Mouse (Mus musculus): ENCODE measurements around the gene Hcfc2. TPM values are rescaled to one million over a fixed set of nuclear protein-coding genes. Genes with fewer than 3 reads are reported as not detected.

Gene Hcfc2
- 82.6 TPM for polyA plus RNA-seq (2014; fragmentation: Illumina TruSeq; extraction: RNeasy Lipid Tissue Mini Kit (QIAGEN cat#74804))

DNA sequence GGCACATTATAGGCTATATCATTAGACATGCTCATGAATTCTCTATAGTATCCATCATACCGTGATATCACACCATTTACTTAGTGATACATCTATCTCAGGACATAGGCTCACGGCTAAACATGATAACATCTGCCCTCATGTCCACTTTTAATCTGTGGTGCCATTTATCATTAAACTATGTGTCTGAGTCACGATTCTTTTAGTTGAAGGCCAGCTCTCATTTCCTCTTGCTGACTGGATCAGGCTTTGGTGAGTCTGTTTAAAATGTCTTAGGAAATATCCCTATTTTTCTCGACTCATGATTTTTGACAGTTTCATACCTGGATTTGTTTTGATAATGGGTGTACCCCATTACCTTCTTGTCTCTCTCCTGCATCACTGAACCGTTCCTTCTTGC, at the start of gene Hcfc2:
Gene Hcfc2, plus strand, starts transcription at position 205 of the 400 bp plus-strand sequence.

DNA sequence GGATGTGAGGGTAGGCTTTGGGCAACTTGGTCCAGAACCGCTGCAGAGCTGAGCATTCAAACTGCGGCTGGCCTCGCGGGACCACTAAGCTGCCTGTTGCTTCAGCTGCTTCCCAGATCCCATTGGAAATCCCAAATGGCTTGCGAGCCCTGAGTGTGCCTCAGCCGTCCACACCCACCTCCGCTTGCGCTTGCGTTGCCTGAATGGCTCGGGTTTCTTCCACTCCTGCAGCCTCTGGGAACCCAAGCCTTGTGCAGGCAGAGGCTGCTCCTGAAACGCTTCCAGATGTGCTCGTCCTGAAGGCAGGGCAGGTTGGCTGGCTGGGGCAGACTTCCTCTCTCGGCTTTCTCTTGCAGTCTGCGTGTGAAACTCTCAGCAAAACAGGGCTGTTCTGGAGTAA, 5.5 kb upstream of the Hcfc2 start, which contains the start of gene Glt8d2:
Gene Glt8d2, minus strand, starts transcription at position 157 of the 400 bp plus-strand sequence.

DNA sequence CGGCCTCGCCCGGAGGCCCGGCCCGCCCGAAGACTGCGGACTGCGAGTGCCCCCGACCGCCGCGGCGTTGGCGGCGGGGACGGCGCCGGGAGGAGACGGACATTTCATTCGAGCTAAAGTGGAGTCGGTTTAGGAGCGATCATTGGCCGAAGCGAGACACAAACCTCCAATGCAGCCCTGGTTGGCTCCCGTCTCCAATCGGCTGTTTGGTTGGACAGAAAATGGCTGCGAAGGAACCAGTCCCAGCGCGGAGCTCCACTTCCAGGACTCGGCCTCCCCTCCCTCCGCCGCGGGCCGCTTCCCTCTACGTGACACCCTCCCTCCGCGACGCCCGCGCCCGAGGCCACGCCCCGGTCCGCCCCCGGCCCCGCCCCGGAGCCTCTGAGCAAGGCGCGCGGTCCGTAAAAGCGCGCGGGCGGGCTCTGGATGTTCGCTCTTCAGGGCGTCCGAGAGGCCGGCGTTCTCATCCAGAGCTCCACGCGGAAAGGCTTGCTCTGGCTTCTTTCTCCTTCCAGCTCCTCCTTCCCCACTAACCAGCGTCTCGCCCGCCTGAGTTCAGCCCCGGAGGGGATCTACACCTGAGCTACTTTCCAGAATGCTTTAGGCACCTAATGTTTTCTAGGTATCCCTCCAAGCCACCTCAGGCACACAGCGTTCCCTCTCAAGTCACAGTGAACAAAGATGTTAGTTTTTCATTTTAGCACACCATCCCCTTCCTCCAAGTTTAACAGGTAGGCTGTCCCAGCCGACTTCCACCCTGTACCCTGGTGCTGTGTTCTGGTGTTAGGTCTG, 68.1 kb downstream of the Hcfc2 start, which contains the start of gene Nfyb:
Gene Nfyb, minus strand, starts transcription at position 305 of the 792 bp plus-strand sequence.

Other genes starting within 250 kb of the Hcfc2 start
- not detected for gene Gm1553, start 203.5 kb upstream of the Hcfc2 start, polyA plus RNA-seq (2014; fragmentation: Illumina TruSeq; extraction: RNeasy Lipid Tissue Mini Kit (QIAGEN cat#74804))
- gene 1190007I07Rik, start 72.9 kb upstream of the Hcfc2 start, polyA plus RNA-seq (2014; fragmentation: Illumina TruSeq; extraction: RNeasy Lipid Tissue Mini Kit (QIAGEN cat#74804)) = 13.5 TPM
- 49.3 TPM for gene Tdg, start 66.3 kb upstream of the Hcfc2 start, polyA plus RNA-seq (2014; fragmentation: Illumina TruSeq; extraction: RNeasy Lipid Tissue Mini Kit (QIAGEN cat#74804))
- gene Glt8d2, start 5.5 kb upstream of the Hcfc2 start, polyA plus RNA-seq (2014; fragmentation: Illumina TruSeq; extraction: RNeasy Lipid Tissue Mini Kit (QIAGEN cat#74804)) = 3.5 TPM
- gene Nfyb, start 68.0 kb downstream of the Hcfc2 start, polyA plus RNA-seq (2014; fragmentation: Illumina TruSeq; extraction: RNeasy Lipid Tissue Mini Kit (QIAGEN cat#74804)) = 54.2 TPM
- gene Txnrd1, start 137.8 kb downstream of the Hcfc2 start, polyA plus RNA-seq (2014; fragmentation: Illumina TruSeq; extraction: RNeasy Lipid Tissue Mini Kit (QIAGEN cat#74804)) = 68.4 TPM
- gene Eid3, start 170.5 kb downstream of the Hcfc2 start, polyA plus RNA-seq (2014; fragmentation: Illumina TruSeq; extraction: RNeasy Lipid Tissue Mini Kit (QIAGEN cat#74804)) = not detected

Data from ovary, adult 10 weeks (tissue).